Mouse (Mus musculus) embryonic facial prominence, embryonic 14.5 days (tissue): ENCODE measurements around the gene Pbx1. TPM values are rescaled to one million over a fixed set of nuclear protein-coding genes. Genes with fewer than 3 reads are reported as not detected.

ENCODE experiments used
- ATAC-seq: fragments of 200-750 bp; cut with Nextera tagmentation; 2 replicates; pipeline ENCODE4 v1.8.0; 2017; ENCODE audit warnings: low read depth, moderate number of reproducible peaks, moderate TSS enrichment
- DNase-seq: peaks from one replicate; pipeline ENCODE4 v3.0.0-alpha.2; 2015; ENCODE audit warnings: low spot score
- H3K27ac ChIP-seq: fragments of 300-500 bp; sonication (generic); replicated peaks from 2 replicates; pipeline ENCODE4 v1.5.1; 2014; ENCODE audit warnings: low read depth, mild to moderate bottlenecking, low read length, moderate library complexity
- H3K27me3 ChIP-seq: fragments of 300-500 bp; sonication (generic); replicated peaks from 2 replicates; pipeline ENCODE4 v1.6.1; 2014; ENCODE audit warnings: low read length; ENCODE audit not compliant: control insufficient read depth, insufficient read depth
- H3K36me3 ChIP-seq: fragments of 300-500 bp; sonication (generic); 2 replicates; pipeline ENCODE4 v1.6.1; 2014; ENCODE audit warnings: low read length, mixed read lengths; ENCODE audit not compliant: control insufficient read depth, insufficient read depth
- H3K4me1 ChIP-seq: fragments of 300-500 bp; sonication (generic); 2 replicates; pipeline ENCODE4 v1.6.1; 2014; ENCODE audit warnings: antibody characterized with exemption, low read length; ENCODE audit not compliant: control insufficient read depth, insufficient read depth
- H3K4me2 ChIP-seq: fragments of 300-500 bp; sonication (generic); 2 replicates; pipeline ENCODE4 v1.6.1; 2014; ENCODE audit warnings: low read depth, mild to moderate bottlenecking, low read length, moderate library complexity, mixed read lengths
- H3K4me3 ChIP-seq: fragments of 300-500 bp; sonication (generic); 2 replicates; pipeline ENCODE4 v1.5.1; 2014; ENCODE audit warnings: low read depth, mild to moderate bottlenecking, low read length
- H3K9ac ChIP-seq: fragments of 300-500 bp; sonication (generic); 2 replicates; pipeline ENCODE4 v1.6.1; 2014; ENCODE audit warnings: low read depth, mild to moderate bottlenecking, low read length, moderate library complexity, mixed read lengths
- H3K9me3 ChIP-seq: fragments of 300-500 bp; sonication (generic); 2 replicates; pipeline ENCODE4 v1.6.1; 2016; ENCODE audit warnings: low read length; ENCODE audit not compliant: control insufficient read depth
- WGBS: fragments of 180-500 bp; shearing (Covaris S2); extraction: QIAGEN DNeasy Blood & Tissue Kit; methylation state at CpG from one replicate; pipeline ENCODE4 v1.1.7; 2014; 5-methylcytosine and 5-hydroxymethylcytosine counted together
- polyA plus RNA-seq: library from polyadenylated mRNA; unstranded; fragments of >200 nt; fragmentation: Nextera tagmentation; extraction: Ambion mirVana; gene quantifications from 2 replicates; pipeline ENCODE4 v1.2.1, GENCODE M21; 2014

Pbx1 gene
- polyA plus RNA-seq, 1 experiment from 2014 or later = 30.5 TPM

DNA sequence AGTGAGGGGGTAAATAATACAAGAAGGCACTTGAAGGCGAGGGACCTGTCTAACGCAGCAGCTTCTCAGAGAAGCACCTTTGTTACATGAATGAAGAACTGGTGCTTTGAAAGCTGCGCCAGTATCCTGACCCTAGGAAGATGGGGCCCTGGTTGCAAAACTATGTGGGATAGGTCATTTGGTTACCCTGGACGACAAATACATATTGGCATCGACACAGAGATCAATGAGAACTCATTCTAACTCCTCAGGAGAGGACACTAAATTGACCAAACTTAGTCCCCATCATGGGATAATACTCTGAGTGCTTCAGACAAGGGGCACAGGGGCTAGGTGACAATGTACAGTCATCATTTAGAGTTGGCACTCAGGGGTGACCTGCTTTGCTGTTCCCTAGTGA is 264.3 kb downstream of the Pbx1 start:
- Histone ChIP-seq H3K4me1 (peaks cover 16% of the 10 kb centered on the region; the same call in 1 of the 2 replicates), H3K9me3 (no peaks in the 10 kb centered on the region), H3K9ac (no peak overlapping the region), H3K27me3 (no peaks in the 10 kb centered on the region), H3K27ac (no peak overlapping the region), H3K4me2 (no peak overlapping the region), H3K36me3 (no peaks in the 10 kb centered on the region), H3K4me3 (no peak overlapping the region)
- WGBS = 88% methylated on average over 5 of the region's 5 CpGs
- ATAC-seq (no peak), DNase-seq (no peak)

DNA sequence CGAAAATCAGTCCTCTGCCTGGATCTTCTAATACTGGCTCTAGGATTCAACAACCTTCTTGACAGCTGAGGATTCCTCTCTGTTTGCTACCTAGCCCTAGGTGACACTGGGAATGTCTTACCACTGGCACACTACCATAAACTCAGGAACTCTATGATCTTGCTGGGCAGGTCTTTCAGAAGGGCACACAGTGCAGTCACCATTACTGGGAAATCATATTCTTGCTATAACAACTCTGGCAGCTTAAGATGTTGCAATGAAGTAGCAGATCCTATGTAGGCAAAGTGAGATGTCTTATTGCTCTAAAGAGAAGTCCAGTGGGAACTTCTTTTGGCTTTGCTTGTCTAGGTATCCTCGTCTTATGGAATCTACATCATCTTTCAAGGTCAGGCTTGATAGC is 265.2 kb downstream of the Pbx1 start:
- no peak overlapping the region for H3K4me3 ChIP-seq
- no peak overlapping the region for H3K4me2 ChIP-seq
- H3K4me1 ChIP-seq = peaks cover 16% of the 10 kb centered on the region; the same call in 1 of the 2 replicates
- no peaks in the 10 kb centered on the region for H3K9me3 ChIP-seq
- WGBS = 91% methylated on average over 2 of the region's 2 CpGs
- H3K9ac ChIP-seq = no peak overlapping the region
- ATAC-seq (no peak), DNase-seq (no peak)
- no peaks in the 10 kb centered on the region for H3K27me3 ChIP-seq
- no peak overlapping the region for H3K27ac ChIP-seq
- H3K36me3 ChIP-seq = no peaks in the 10 kb centered on the region

GRCm38 (mm10) chr1:168164945-168165344 is 267.1 kb downstream of the Pbx1 start:
- 54% methylated on average over 3 of the region's 3 CpGs for WGBS
- Histone ChIP-seq H3K4me1 (peaks cover 16% of the 10 kb centered on the region; the same call in 1 of the 2 replicates), H3K9ac (no peak overlapping the region), H3K4me2 (no peak overlapping the region), H3K27me3 (no peaks in the 10 kb centered on the region), H3K36me3 (no peaks in the 10 kb centered on the region), H3K27ac (no peak overlapping the region), H3K9me3 (no peaks in the 10 kb centered on the region), H3K4me3 (no peak overlapping the region)
- DNase-seq (no peak), ATAC-seq (no peak)

DNA sequence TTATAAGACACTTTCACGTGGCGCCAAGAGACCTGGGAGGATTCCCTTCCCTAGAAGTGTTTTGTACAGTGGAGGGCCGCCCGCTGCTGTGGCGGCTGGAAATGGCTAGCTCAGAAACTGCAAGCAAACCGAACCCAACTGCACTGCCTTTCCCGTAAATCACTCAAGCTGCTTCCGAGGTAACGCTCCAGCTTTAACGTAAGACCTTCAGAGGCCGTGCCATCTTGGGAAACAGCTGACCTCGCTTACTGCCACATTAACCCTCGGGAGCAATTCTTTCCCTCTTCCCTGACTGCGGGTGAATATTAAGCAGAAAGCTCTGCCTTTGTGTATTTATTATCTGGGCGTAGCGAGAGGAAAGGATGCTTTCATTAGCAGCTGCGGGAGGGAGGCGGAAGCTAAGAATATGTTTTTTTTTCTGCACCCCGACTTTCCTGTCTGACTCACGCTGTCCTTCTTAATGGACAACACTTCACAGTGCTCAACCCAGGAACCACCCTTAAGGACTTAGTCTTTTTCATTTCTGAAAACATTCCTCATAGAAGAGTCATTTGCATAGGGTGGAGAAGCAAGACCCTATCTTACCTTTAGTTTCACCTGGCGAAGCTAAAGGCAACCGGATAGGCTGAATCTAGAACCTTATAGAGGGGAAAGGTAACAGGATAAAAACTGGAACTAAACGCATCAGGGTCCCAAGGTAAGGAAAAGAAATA is 268.4 kb downstream of the Pbx1 start:
- no peak for DNase-seq
- Histone ChIP-seq H3K27me3 (no peaks in the 10 kb centered on the region), H3K36me3 (peaks cover 3% of the 10 kb centered on the region; the same call in 1 of the 2 replicates), H3K4me2 (no peak overlapping the region), H3K9ac (no peak overlapping the region), H3K9me3 (no peaks in the 10 kb centered on the region), H3K4me1 (peaks cover 12% of the 10 kb centered on the region; the same call in 1 of the 2 replicates), H3K27ac (no peak overlapping the region), H3K4me3 (no peak overlapping the region)
- 64% methylated on average over 23 of the region's 23 CpGs for WGBS
- ATAC-seq = no peak

DNA sequence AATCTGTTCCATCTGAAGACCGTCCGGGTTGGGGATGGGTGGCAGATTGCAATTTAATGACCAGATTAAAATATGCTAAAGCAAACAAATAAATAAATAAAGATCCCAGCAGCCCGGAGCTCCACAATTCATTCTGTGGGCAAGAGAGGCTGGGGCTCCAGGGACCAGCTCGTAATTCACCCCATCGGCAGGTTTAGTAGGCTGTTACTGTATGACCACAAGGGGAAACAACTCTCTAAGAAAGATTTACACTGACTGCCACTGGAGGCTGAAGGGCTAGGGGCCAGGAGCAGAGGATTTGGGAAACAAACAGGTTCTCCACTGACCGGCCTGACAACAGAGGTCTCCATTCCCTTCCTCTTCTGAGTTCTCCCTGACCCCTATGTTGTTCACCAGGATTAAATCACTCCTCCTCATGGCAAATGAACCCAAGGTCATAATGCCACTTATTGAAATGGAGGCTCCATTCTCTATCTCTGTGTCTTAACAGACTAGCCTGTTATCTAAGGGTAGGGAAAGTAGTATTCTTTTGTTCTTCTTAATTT is 292.9 kb downstream of the Pbx1 start:
- H3K27ac ChIP-seq = no peak overlapping the region
- H3K9ac ChIP-seq = no peak overlapping the region
- no peaks in the 10 kb centered on the region for H3K27me3 ChIP-seq
- H3K4me1 ChIP-seq = no peaks in the 10 kb centered on the region
- no peak for DNase-seq
- no peaks in the 10 kb centered on the region for H3K36me3 ChIP-seq
- H3K4me3 ChIP-seq = no peak overlapping the region
- no peak overlapping the region for H3K4me2 ChIP-seq
- WGBS = 84% methylated on average over 6 of the region's 6 CpGs
- H3K9me3 ChIP-seq = no peaks in the 10 kb centered on the region
- no peak for ATAC-seq

DNA sequence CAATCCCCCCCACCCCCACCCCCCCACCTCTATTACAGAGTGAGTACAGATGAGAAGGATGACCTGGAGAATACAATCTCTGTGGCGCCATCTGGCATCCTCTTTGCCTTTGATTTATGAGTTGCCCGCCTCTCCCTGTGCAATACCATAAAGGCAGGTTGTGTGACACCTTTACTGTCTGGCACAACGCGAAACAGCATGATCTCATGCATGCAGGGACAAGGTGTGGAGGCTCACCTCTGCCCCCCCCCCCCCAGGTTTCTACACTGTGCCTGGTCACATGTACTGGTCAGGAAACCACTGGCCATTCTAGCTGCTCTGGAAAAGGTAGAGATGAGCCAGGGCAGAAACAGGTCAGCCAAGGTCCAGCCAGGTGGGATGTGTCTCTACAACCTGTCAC is 293.4 kb downstream of the Pbx1 start:
- 94% methylated on average over 4 of the region's 4 CpGs for WGBS
- ATAC-seq (no peak), DNase-seq (no peak)

GRCm38 (mm10) chr1:168137890-168138289 is 294.2 kb downstream of the Pbx1 start:
- no peak overlapping the region for H3K9ac ChIP-seq
- H3K27me3 ChIP-seq = no peaks in the 10 kb centered on the region
- no peaks in the 10 kb centered on the region for H3K9me3 ChIP-seq
- no peaks in the 10 kb centered on the region for H3K4me1 ChIP-seq
- no peak for DNase-seq
- H3K36me3 ChIP-seq = no peaks in the 10 kb centered on the region
- no peak overlapping the region for H3K4me2 ChIP-seq
- no peak overlapping the region for H3K27ac ChIP-seq
- no peak overlapping the region for H3K4me3 ChIP-seq
- WGBS = 89% methylated on average over 5 of the region's 5 CpGs
- no peak for ATAC-seq

More for the DNA sequence above, 293.4 kb downstream of the Pbx1 start:
- no peak overlapping the region for H3K4me3 ChIP-seq
- H3K27ac ChIP-seq = no peak overlapping the region
- no peaks in the 10 kb centered on the region for H3K27me3 ChIP-seq
- H3K36me3 ChIP-seq = no peaks in the 10 kb centered on the region
- H3K9ac ChIP-seq = no peak overlapping the region
- H3K9me3 ChIP-seq = no peaks in the 10 kb centered on the region
- no peak overlapping the region for H3K4me2 ChIP-seq
- no peaks in the 10 kb centered on the region for H3K4me1 ChIP-seq

GRCm38 (mm10) chr1:168135545-168135944 is 296.5 kb downstream of the Pbx1 start:
- no peaks in the 10 kb centered on the region for H3K36me3 ChIP-seq
- no peaks in the 10 kb centered on the region for H3K27me3 ChIP-seq
- WGBS = 62% methylated on average over 6 of the region's 7 CpGs
- ATAC-seq = no peak
- no peaks in the 10 kb centered on the region for H3K4me1 ChIP-seq
- H3K27ac ChIP-seq = no peak overlapping the region
- no peak for DNase-seq
- no peak overlapping the region for H3K4me2 ChIP-seq
- H3K4me3 ChIP-seq = no peak overlapping the region
- no peak overlapping the region for H3K9ac ChIP-seq
- H3K9me3 ChIP-seq = no peaks in the 10 kb centered on the region

- H3K9ac ChIP-seq = no peak overlapping the region
- H3K27me3 ChIP-seq = no peaks in the 10 kb centered on the region
- DNase-seq (peak; percentile 10), ATAC-seq (peak; percentile 33; the same call in 1 of the 2 replicates)
- H3K4me1 ChIP-seq = no peaks in the 10 kb centered on the region
- H3K4me2 ChIP-seq = no peak overlapping the region
- H3K4me3 ChIP-seq = no peak overlapping the region
- no peaks in the 10 kb centered on the region for H3K36me3 ChIP-seq
- no peak overlapping the region for H3K27ac ChIP-seq
- H3K9me3 ChIP-seq = no peaks in the 10 kb centered on the region
Measured at GRCm38 (mm10) chr1:168133696-168134095, 298.4 kb downstream of the Pbx1 start.
